Mouse (Mus musculus) C2C12 (cell line): ENCODE results near the gene Habp2.

Experiments
- CEBPB ChIP-seq: IDR thresholded peaks from one replicate; pipeline ENCODE4 v1.6.1; 2011; ENCODE audit warnings: low read depth, mild to moderate bottlenecking, control low read depth, moderate library complexity
- CTCF ChIP-seq: IDR thresholded peaks from one replicate; pipeline ENCODE4 v1.5.1; 2011; ENCODE audit not compliant: control insufficient read depth, insufficient read depth, insufficient read length
- MAX ChIP-seq: IDR thresholded peaks from one replicate; pipeline ENCODE4 v1.6.1; 2011; ENCODE audit warnings: mild to moderate bottlenecking, control low read depth
- MYOD1 ChIP-seq: IDR thresholded peaks from one replicate; pipeline ENCODE4 v1.6.1; 2011; ENCODE audit warnings: low read depth; ENCODE audit not compliant: control insufficient read depth, insufficient read length
- MYOG ChIP-seq: IDR thresholded peaks from one replicate; pipeline ENCODE4 v1.6.1; 2011; ENCODE audit not compliant: control insufficient read depth, insufficient read length; ENCODE audit errors: extremely low read depth
- USF1 ChIP-seq: IDR thresholded peaks from one replicate; pipeline ENCODE4 v1.6.1; 2011; ENCODE audit warnings: low read depth, mild to moderate bottlenecking, control low read depth, moderate library complexity

DNA sequence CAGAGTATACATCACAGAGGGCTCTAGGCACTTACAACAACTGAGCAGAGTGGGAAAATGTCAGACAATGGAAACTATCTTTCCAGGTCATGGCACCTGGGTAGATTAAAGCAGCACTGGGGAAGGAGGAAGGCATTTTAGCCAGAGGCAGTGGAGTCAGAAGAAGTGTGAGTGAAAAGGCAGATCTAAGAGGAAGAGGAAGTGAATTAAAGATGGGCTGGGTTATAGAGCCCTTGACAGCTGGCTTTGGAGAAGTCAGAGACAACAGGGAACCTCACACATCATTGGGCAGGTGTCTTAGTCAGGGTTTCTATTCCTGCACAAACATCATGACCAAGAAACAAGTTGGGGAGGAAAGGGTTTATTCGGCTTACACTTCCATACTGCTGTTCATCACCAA, 30.2 kb upstream of the Habp2 start:
- no peak for TF ChIP-seq CTCF
- no peak for TF ChIP-seq CEBPB
- TF ChIP-seq MYOD1, result no peak
- no peak for TF ChIP-seq MAX
- no peak for TF ChIP-seq MYOG
- no peak for TF ChIP-seq USF1
